Mouse (Mus musculus): ENCODE measurements at regions not wholly inside any gene's neighbourhood (a gene's known extent, or its start where the extent isn't known, plus 50 kb on each side); places are given as distances from the start of the nearest gene placed in this dataset.

DNA sequence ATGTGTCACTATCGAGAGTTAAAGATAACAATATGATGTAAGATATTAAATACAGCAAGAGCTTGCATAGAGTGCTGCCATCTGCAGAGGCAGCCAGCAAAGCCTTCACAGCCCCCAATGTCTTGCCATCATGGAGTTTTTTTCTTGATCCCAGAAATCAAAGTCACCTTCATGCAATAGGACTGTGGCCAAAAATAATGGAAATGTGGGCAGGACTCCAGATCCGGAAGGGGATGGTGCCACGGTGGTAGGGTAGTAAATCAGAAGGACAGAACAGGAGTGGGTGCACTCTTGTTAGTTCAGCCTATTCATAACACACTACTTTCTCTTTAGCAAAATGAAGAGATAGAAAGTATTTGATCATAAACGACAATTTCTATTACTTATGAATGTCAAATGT, 145.3 kb downstream of the Cavin4 start:
- TF ChIP-seq POLR2A (IDR thresholded peaks at IDR 0.05; ENCODE audit: borderline replicate concordance, extremely low read depth, low read depth, low read length), result no peak
- H3K4me3 ChIP-seq (replicated peaks; ENCODE audit: extremely low read depth, low read depth, low read length), result no peak overlapping the region
- DNase-seq, result no peak
- WGBS, result 76% methylated on average over 4 of the region's 4 CpGs
- H3K4me1 ChIP-seq (ENCODE audit: control insufficient read depth, insufficient read depth, low read length), result no peaks in the 10 kb centered on the region

DNA sequence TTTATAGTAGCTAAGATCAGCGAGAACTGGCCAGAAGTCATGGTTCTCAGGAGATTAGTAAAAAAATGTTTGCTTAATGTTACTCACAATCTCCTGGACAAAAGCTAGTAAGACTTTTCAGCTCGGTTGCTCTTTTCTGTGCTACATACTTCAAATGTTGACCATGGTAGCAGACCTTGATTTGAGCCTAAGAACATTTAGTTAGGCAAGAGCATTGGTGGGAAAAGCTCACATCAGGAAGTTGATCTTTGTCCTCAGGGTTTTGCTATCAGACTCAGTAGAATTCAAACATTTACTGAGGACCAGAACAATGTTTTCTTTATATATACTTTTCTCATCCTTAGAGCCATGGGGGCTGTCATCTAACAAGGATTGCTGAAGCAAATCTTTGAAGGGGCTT, 170.4 kb downstream of the Cavin4 start:
- WGBS, result 58% methylated on average over 2 of the region's 2 CpGs
- H3K4me1 ChIP-seq (ENCODE audit: control insufficient read depth, insufficient read depth, low read length), result no peaks in the 10 kb centered on the region
- no peak for TF ChIP-seq POLR2A (IDR thresholded peaks at IDR 0.05; ENCODE audit: borderline replicate concordance, extremely low read depth, low read depth, low read length)
- no peak for TF ChIP-seq CTCF (IDR thresholded peaks at IDR 0.05; ENCODE audit: insufficient read depth, low read length)
- no peak overlapping the region for H3K4me3 ChIP-seq (replicated peaks; ENCODE audit: extremely low read depth, low read depth, low read length)
- DNase-seq, result no peak

DNA sequence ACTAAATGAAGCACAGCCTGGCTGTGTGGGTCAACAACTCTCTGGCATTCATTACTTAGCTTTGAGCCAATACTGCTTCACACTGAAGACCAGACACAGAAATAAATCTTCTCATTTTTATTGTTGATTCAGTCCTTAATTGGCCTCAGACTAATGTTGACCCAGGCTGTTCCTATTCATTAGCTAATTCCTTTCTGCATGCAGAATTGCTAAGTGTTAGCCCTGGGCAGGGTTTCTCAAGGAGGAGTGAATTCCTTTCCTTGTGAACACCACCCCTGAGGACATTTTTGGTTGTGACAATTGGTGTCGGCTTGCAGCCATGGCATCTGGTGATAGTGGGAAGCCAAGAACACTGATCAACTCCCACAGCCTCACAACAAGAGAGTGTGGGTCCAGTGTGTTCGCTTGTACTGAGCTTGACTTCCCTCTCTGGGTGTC, 179.5 kb downstream of the Cavin4 start:
- TF ChIP-seq CTCF (IDR thresholded peaks at IDR 0.05; ENCODE audit: insufficient read depth, low read length) (no peak), POLR2A (IDR thresholded peaks at IDR 0.05; ENCODE audit: borderline replicate concordance, extremely low read depth, low read depth, low read length) (no peak)
- no peaks in the 10 kb centered on the region for H3K4me1 ChIP-seq (ENCODE audit: control insufficient read depth, insufficient read depth, low read length)
- WGBS, result 55% methylated on average over 2 of the region's 2 CpGs
- H3K4me3 ChIP-seq (replicated peaks; ENCODE audit: extremely low read depth, low read depth, low read length), result no peak overlapping the region
- DNase-seq, result no peak

DNA sequence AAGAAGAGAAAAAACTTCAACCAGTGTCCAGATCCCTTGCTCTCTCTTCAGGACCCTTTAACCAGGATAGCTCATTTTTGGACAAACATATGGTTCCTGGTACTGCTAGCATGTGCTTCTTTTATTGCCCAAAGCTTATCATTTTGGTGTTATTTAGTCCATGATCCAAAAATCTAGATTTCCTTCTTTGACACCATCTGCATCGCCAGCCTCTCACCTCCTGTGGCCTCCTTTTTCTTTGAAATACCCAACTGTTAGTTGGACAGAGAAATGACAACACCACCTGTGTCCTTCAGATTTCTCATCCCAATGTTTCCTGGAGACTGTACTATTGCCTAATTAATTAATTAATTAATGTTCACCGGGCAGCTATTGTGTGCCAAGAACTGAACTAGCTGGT, 188.0 kb upstream of the Plppr1 start:
- TF ChIP-seq CTCF (IDR thresholded peaks at IDR 0.05; ENCODE audit: insufficient read depth, low read length) (no peak), POLR2A (IDR thresholded peaks at IDR 0.05; ENCODE audit: borderline replicate concordance, extremely low read depth, low read depth, low read length) (no peak)
- no peak for DNase-seq
- 79% methylated on average over 2 of the region's 2 CpGs for WGBS
- H3K4me1 ChIP-seq (ENCODE audit: control insufficient read depth, insufficient read depth, low read length), result no peaks in the 10 kb centered on the region
- H3K4me3 ChIP-seq (replicated peaks; ENCODE audit: extremely low read depth, low read depth, low read length), result no peak overlapping the region

DNA sequence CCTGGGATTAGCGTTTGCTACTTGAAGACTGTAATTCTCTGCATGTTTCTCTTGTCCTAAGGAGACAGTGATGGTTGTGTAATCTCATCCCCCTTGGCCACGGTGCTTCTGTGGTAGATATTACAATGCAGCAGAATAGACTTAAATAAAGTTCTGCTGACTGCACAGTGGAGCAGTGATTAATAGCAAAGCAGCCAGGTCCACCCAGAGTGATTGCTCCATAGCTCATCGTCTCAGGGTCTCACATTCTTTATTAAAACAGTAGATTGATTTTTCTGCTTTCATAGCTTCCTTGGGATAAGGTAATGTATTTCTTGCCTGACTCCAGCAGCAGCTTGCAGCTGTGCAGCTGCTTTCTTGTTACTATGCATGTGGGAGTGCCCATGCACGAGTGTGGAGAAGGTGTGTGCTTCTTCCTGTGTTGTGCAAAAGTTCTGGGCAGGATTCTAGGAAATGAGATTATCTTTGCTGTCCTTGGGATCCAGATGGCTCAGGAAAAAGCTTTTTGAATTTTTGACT, 169.9 kb upstream of the Plppr1 start:
- no peaks in the 10 kb centered on the region for H3K4me1 ChIP-seq (ENCODE audit: control insufficient read depth, insufficient read depth, low read length)
- no peak overlapping the region for H3K4me3 ChIP-seq (replicated peaks; ENCODE audit: extremely low read depth, low read depth, low read length)
- DNase-seq, result no peak
- TF ChIP-seq CTCF (IDR thresholded peaks at IDR 0.05; ENCODE audit: insufficient read depth, low read length) (no peak), POLR2A (IDR thresholded peaks at IDR 0.05; ENCODE audit: borderline replicate concordance, extremely low read depth, low read depth, low read length) (no peak)
- WGBS, result 53% methylated on average over 4 of the region's 4 CpGs

DNA sequence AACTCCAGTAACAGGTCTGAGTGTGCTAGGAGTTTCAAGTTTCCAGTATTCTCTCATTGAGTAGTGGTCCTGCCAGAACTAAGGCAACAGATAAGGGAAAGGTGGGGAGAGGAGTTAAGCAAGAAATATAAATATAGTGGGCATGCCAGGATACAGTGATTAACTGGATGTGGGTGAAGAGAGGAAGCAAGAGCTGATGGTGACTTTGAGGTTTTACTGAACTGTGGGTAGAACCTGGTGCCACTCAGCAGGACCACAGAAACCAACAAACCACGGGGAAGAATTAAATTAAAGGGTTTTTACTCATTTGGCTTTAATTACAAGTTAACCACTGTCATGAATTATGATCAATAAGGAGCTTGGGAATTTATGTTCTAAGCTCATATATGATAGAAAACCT, 154.5 kb upstream of the Plppr1 start:
- no peak for DNase-seq
- Histone ChIP-seq H3K4me1 (ENCODE audit: control insufficient read depth, insufficient read depth, low read length) (no peaks in the 10 kb centered on the region), H3K4me3 (replicated peaks; ENCODE audit: extremely low read depth, low read depth, low read length) (no peak overlapping the region)
- TF ChIP-seq CTCF (IDR thresholded peaks at IDR 0.05; ENCODE audit: insufficient read depth, low read length) (no peak), POLR2A (IDR thresholded peaks at IDR 0.05; ENCODE audit: borderline replicate concordance, extremely low read depth, low read depth, low read length) (no peak)
- WGBS, result 48% methylated on average over 1 of the region's 1 CpGs

DNA sequence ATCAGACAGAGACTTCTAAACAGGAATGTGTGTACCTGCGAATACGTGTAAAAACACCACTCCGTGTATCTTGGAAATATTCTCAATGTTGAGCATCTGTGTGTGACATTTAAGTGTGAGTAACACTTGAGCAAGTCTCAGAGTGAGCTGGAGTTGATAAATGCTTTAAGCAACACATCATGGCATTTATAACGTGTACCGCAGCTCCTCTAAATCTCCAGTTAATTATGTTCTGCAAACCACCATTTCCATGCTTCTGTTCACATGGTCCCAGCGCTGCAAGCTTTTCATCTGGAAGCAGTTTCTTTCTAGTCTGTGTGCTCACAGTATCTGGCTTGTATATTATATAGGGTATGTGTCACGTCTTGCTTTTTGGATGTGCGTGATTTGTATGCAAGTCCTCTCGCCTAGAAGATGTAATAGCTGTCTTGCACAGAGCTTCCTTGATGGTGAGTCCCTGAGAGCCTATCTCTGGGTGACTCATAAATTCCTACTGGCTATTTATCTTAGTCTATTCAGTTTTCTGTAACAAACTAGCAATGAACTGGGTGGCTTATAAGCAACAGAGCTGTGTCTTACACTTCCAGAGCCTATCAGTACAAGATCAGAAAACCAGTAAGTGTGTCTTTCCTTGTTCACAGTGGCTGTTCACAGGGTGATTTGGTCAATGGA, 153.7 kb upstream of the Plppr1 start:
- H3K4me3 ChIP-seq (replicated peaks; ENCODE audit: extremely low read depth, low read depth, low read length), result no peak overlapping the region
- no peaks in the 10 kb centered on the region for H3K4me1 ChIP-seq (ENCODE audit: control insufficient read depth, insufficient read depth, low read length)
- TF ChIP-seq CTCF (IDR thresholded peaks at IDR 0.05; ENCODE audit: insufficient read depth, low read length) (no peak), POLR2A (IDR thresholded peaks at IDR 0.05; ENCODE audit: borderline replicate concordance, extremely low read depth, low read depth, low read length) (no peak)
- DNase-seq, result no peak
- WGBS, result 81% methylated on average over 9 of the region's 9 CpGs

DNA sequence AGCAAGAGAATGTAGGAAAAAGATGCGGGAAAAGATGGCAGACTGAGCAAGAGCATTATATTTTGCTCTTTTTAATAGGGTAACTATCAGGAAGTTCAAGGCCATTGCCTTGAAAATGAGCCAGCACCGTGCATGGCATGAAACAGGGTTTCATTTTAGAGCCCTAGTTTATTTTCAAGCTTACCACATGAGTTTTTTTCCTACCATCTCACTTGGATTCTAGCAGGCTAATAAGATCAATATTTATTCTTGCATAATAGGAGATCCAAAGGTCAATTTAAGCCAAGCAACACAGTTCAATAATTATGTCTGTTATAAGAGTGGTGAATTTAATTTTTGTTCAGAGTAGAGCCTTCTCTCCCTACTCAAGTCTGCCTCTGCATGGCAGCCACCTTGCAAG, 149.9 kb upstream of the Plppr1 start:
- no peak overlapping the region for H3K4me3 ChIP-seq (replicated peaks; ENCODE audit: extremely low read depth, low read depth, low read length)
- WGBS, result 72% methylated on average over 2 of the region's 2 CpGs
- H3K4me1 ChIP-seq (ENCODE audit: control insufficient read depth, insufficient read depth, low read length), result no peaks in the 10 kb centered on the region
- DNase-seq, result no peak
- TF ChIP-seq POLR2A (IDR thresholded peaks at IDR 0.05; ENCODE audit: borderline replicate concordance, extremely low read depth, low read depth, low read length), result no peak
- no peak for TF ChIP-seq CTCF (IDR thresholded peaks at IDR 0.05; ENCODE audit: insufficient read depth, low read length)

DNA sequence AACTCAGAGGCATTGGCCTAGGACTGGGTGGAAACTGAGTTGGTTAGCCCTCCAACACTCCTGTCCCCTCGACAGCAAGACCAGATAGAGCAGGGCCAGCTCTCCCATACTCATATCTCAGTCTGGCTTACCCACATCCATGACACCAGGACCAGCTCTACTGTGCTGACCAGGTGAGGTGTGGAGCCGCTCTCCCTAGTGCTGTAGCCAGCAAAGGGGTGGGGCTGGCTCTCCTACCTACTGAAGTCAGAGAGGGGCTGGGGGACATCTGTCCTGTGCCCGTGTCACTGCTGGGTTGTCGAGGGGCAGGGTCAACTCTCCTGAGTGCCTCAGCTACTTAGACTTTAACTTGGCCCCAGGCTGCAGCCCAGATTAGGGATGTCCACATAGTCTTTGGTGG, 145.8 kb upstream of the Plppr1 start:
- WGBS, result 60% methylated on average over 4 of the region's 4 CpGs
- Histone ChIP-seq H3K4me3 (replicated peaks; ENCODE audit: extremely low read depth, low read depth, low read length) (no peak overlapping the region), H3K4me1 (ENCODE audit: control insufficient read depth, insufficient read depth, low read length) (no peaks in the 10 kb centered on the region)
- TF ChIP-seq POLR2A (IDR thresholded peaks at IDR 0.05; ENCODE audit: borderline replicate concordance, extremely low read depth, low read depth, low read length) (no peak), CTCF (IDR thresholded peaks at IDR 0.05; ENCODE audit: insufficient read depth, low read length) (no peak)
- DNase-seq, result no peak

Measured in lung, adult 2 months (tissue).